Mouse (Mus musculus) frontal cortex, postnatal 25 days (tissue): Measurements from ENCODE around the gene Trim62.

ENCODE experiments used
- DNase-seq, 2 experiments: peaks; one replicate each; pipeline ENCODE4 v3.0.0; 2022; ENCODE audit warnings: low spot score in 2 of 2

Trim62 gene

DNA sequence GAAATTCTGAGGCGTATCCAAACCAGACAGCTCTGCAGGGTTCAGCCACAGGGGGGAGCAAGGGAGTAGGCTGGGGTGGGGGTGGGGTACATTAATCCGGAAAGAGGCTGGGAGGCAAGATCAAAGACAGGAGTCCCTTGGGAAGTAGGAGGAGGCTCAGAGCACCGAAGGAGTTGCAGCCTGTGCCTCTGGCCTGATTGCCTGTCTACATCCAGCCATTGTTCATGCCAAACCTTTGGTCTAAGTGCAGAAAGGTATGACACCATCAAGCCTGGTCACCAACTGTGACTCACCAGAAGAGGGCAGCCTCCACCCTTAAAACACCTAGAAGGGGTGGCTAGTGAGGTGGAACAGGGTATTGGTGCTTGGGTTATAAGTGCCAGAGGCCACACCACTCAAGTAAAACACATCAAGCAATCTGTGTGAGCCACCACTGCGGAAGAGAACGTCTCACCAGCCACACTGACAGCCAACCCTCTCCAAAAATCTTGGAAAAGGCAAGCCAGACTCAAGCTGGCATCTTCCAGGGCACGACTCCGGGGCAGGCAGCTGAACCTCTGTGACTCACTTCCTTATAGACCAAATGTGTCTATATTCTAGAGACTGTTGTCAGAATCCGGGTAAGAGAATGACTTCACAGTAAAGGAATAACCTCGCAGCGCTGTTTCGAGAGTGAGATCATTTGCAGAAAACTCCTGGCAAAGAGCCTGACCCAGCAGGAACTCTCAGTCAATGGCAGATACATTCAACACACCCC lies 74.0 kb downstream of the Trim62 start:
- DNase-seq, result no peak

- DNase-seq, result no peak
These were observed 74.8 kb downstream of the Trim62 start for GRCm38 (mm10) chr4:128958156-128958555.

- no peak for DNase-seq
These were observed 75.5 kb downstream of the Trim62 start for GRCm38 (mm10) chr4:128958849-128959248.

DNA sequence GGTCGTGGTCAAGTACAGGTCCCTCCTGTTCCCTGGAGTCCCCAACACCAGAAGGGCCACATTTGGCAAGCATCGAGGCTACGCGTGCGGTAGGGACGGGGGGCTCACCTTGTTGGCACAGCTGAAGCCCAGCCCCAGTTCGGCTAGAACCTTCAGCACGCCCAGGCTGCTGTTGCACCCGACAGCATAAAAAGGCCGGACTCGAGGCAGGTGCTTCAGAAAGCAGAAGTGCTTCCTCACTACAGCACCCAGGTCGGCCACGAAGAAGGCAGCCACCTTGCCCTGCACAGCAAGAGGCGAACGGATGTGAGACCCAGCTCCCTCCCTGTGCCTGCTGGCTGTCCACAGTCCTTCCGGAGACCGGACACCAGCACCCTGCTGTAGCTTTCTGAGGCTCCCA lies 76.3 kb downstream of the Trim62 start:
- no peak for DNase-seq
